Mouse (Mus musculus) gastrocnemius, adult 8-10 months (tissue): Measurements from ENCODE around the gene Scarf2. TPM values are rescaled to one million over a fixed set of nuclear protein-coding genes. Genes with fewer than 3 reads are reported as not detected.

Experiments
- DNase-seq, 2 experiments: peaks; one replicate each; pipeline ENCODE4 v3.0.0; 2022; ENCODE audit warnings: low spot score in 2 of 2
- total RNA-seq, 4 experiments: library from RNA; stranded (reverse); gene quantifications; 2 replicates each; pipeline ENCODE4 v1.2.4; 2022

Scarf2 gene
- total RNA-seq: 1 to 10 TPM; 1.1 to 3.3 (median 2.4) TPM

- DNase-seq: peak in 1 of 2 experiments; percentile 42
Measured at GRCm38 (mm10) chr16:17796971-17797811, at the start of gene Scarf2. Gene Scarf2, plus strand, starts transcription at chr16:17797282.

GRCm38 (mm10) chr16:17753001-17753400 is 44.1 kb upstream of the Scarf2 start:
- DNase-seq: no peak

GRCm38 (mm10) chr16:17753686-17754085 is 43.4 kb upstream of the Scarf2 start:
- DNase-seq: no peak

- no peak for DNase-seq
Measured at GRCm38 (mm10) chr16:17757756-17758155, 39.3 kb upstream of the Scarf2 start.

DNA sequence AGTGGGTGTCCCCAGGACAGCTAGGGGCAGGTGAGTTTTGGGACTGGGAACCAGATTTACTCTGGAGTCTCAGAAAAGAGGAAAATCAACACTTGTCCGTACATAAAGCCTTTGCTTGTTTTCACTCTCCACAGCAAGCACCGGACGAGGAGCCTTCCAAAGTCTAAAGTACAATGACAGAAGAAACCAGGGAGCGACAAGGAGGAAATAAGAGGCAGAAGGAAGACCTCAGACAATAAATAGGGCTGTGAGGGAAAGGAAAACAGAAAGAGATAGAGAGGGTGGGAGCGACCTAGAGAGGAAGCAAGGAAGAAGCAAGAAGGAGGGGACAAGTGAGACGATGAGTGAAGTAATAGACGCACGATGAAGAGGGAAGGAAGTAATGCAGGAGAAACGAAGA is 38.2 kb upstream of the Scarf2 start:
- DNase-seq: no peak

- DNase-seq: peak; percentile 74 to 83
Measured at GRCm38 (mm10) chr16:17759344-17759773, 37.7 kb upstream of the Scarf2 start, which contains the start of gene Klhl22. Gene Klhl22, plus strand, starts transcription at chr16:17759618.

- DNase-seq: peak; percentile 8 to 33
Measured at GRCm38 (mm10) chr16:17759813-17760321, 37.2 kb upstream of the Scarf2 start.

DNA sequence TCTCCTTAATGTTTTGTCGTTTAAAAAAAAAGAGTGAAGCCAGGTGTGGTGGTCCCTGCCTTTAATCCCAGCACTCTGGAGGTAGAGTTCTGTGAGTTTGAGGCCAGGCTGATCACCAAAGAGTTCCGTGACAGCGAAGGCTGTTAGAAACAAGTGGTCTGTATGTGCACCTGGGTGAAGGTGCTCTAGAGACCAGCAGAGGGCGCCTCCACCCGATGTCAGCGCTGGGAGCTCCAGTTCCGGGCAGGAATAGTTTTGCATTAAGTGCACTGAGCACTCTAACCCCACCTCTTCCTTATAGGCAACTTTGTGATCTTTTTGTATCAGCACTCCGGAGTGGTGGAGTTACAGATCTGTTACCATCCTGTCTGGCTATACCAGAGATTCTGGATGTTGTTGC is 36.4 kb upstream of the Scarf2 start:
- DNase-seq: no peak

GRCm38 (mm10) chr16:17761074-17761473 is 36.0 kb upstream of the Scarf2 start:
- no peak for DNase-seq

DNA sequence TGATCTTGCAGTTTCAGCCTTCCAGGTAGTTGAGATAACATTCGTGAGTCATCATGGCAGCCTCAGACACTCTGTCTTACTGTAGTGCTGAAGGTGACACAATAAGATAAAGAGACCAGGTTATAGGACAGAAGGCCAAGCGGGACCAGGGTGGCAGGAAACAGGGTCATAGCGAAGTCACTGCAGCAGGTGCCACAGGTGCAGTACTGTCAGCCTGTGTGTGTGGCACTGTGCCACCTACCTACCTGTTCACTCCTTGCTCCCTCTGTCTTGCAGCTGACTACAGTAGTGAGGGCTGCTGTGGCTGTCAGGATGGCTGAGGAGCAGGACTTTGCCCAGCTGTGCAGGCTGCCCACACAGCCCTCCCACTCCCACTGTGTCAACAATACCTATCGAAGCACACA is 33.0 kb upstream of the Scarf2 start:
- no peak for DNase-seq

DNA sequence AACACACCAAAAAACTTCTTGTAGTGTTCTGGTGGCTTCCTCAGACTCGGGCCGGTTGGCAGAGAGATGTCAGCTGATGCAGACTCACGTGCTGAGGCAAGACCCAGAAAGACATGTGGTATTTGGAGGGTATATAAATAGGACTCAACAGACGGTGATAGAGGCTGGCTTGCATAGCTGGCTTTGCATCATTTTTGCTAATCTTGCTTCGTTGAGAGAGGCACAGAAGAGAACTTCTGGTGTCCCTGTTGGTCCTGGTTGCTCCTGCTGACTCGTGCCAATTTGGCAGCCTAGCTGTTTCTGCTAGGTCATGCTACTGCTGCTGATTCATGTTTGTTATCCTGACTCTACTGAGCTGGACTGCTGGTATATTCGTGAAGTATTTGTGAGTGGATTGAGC is 28.2 kb upstream of the Scarf2 start:
- DNase-seq: no peak

GRCm38 (mm10) chr16:17771117-17771865 is 25.8 kb upstream of the Scarf2 start:
- no peak for DNase-seq

DNA sequence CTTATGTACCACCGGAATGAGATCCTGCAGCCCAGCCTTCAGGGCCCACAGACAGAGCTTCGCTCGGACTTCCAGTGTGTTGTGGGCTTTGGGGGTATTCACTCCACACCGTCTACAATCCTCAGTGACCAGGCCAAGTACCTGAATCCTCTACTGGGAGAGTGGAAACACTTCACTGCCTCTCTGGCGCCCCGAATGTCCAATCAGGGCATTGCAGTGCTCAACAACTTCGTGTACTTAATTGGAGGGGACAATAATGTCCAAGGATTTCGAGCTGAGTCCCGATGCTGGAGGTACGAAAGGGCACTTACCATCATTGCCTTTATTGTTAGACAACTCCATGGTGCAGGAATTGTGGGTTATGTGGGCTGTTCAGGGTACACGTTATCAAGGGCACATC is 20.3 kb upstream of the Scarf2 start:
- no peak for DNase-seq

- no peak for DNase-seq
Measured at GRCm38 (mm10) chr16:17778223-17778622, 18.9 kb upstream of the Scarf2 start.

DNA sequence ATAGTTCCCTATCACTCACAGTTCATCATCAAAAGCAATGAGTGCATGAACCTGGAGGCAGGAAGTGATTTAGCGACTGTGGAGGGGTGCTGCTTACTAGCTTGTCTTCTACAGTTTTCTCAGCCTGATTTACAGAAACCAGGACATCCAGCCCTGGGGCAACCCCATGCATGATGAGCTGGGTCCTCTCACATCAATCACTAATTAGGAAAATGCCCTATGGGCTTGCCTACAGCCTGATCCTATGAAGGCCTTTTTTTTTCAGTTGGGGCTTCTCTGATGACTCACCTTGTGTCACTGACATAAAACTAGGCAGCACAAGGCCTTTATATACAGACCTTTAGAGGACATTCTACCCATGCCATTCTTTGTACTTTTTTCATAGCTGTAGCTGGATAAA is 17.4 kb upstream of the Scarf2 start:
- no peak for DNase-seq

- DNase-seq: no peak
Measured at GRCm38 (mm10) chr16:17785337-17785736, 11.7 kb upstream of the Scarf2 start.

DNA sequence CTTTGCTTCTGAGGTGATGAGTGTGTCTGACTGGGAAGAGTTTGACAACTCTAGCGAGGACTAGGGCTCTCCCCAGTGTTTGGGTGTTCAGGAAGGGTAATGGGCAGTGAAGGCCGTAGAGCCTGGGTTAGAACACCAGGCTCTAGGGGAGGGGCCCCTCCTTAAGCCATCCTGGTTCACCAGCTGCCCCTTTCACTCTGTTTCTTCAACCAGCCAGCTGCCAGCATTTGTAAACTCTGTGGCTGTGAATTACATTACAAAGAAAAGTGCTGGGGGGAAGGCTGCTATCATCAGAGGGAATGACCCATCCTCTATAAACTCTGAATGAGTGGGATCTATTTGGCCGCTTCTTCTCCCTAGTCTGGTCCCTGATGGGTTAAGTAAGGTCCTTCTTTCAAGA is 4.4 kb upstream of the Scarf2 start:
- DNase-seq: no peak

DNA sequence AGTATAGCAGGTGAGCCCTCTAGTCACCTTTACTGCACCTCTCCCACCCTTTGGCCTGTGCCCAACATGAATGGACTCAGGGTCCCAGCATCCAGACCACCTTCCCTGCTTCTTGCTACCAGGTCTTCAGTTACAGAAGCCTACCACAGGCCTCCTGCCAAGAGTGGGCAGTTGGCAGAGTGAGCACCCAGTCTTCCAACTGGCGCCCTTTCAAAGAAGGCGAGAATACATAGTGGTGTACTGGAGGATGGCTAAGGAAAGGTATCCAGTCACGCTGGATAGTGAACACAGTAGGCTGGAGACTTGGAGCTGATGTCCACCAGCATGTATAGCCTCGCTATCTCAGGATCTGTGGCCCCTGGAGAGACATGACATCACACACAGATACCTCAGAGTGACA is 3.0 kb upstream of the Scarf2 start:
- no peak for DNase-seq

DNA sequence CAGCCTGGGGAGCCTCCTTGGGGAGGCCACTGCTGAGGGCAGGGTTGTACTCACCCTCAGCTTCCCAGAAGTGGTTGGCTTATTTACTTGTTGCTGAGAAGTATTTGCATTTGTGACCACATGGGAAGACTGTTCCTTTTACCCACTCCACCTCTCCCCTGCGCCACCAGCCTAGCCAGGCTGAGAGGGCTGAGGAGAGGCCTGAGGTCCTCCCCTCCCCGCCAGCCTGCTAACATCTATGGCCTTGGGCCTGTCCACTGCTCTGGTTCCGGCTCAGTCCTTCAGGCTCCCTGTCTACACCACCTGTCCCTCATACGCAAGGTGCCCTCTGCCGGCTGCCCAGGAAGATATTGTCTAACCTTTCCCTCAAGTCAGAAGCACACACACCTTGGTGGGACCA is 1.4 kb upstream of the Scarf2 start:
- no peak for DNase-seq

DNA sequence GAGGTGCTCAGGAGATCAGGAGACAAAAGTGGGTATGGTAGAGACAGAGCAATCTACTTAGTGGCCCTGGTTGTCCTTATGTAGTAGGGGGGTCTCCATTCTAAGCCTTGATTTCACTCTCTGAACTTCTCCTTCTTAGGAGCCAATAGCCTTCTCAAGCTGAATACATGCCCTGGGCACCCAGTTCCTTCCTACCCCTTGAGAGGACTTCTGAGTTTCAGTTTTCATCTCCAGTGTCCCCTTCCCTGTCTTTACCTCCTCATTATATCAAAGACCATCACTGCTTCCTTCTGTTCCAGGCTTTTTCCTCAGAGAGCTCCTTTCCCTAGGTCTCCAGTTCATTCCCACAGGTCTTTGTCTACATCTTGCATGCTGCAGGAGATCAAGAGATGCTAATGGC is 563 bp upstream of the Scarf2 start:
- no peak for DNase-seq

DNA sequence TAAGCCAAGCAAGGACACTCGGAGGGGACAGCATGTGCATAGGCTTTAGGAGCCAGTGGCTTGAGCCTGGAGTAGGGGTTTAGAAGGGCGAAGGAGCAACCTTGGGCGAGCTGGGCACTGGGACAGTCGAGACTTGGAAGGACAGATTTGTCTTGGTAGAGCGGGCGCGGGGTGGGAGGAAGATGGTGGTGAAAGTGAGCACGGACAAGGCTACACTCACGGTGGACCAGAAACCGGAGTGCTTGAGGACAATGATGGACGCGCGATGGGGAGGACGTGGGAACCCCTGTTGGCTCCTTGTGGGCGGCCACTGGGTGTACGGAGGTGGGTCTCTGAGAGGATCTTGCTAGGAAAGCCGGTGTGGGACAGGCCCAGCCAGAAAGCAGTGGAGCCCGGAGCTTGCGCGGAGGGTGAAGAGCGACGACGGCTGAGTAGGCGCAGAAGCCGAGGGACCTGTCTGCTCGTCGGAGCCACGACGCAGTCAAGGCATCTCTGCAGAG is 780 bp downstream of the Scarf2 start:
- DNase-seq: no peak
